Mouse (Mus musculus): ENCODE data around the gene Prap1. TPM values are rescaled to one million over a fixed set of nuclear protein-coding genes. Genes with fewer than 3 reads are reported as not detected.
"Not testable (repeated sequence)": the region's sequence is repeated elsewhere in the genome, so short reads cannot be mapped to it uniquely, and the experiment has no call there.

Prap1 gene
- polyA plus RNA-seq, 1 experiment from 2014 or later, result not detected

DNA sequence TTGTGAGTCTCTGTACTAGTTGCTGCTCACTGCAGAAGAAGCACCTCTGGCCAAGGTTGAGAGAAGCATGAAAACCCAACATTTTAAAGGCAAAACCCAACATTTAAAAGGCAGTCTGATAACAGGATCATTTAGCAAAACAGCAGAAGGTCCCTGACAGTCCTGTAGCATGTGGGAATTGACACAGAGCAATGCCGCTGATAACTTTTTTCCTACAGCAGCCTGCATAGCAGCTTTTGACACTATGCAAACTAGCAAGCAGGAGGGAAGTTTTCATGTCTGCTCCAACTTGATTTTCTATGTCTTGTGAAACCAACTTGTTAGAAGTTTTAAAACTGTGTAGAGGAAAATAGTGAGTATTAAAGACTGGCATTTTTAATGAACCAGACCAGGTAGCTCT, 31.2 kb downstream of the Prap1 start:
- no peak overlapping the region for H3K4me3 ChIP-seq
- H3K36me3 ChIP-seq, result no peaks in the 10 kb centered on the region; the same call in 1 of the 2 replicates
- no peak overlapping the region for H3K9ac ChIP-seq
- no peak overlapping the region for H3K4me2 ChIP-seq
- no peaks in the 10 kb centered on the region for H3K27me3 ChIP-seq
- peaks cover 15% of the 10 kb centered on the region for H3K4me1 ChIP-seq (replicated peaks)
- H3K9me3 ChIP-seq, result no peaks in the 10 kb centered on the region
- no peak overlapping the region for H3K27ac ChIP-seq
- no peak for ATAC-seq (ENCODE audit: low FRiP score)
- 98% methylated on average over 1 of the region's 1 CpGs for WGBS

- WGBS, result 3% methylated on average over 39 of the region's 40 CpGs
- peaks cover 9% of the 10 kb centered on the region; the same call in 1 of the 2 replicates for H3K36me3 ChIP-seq
- peak overlapping the region; percentile 75 for H3K4me3 ChIP-seq
- H3K9me3 ChIP-seq, result no peaks in the 10 kb centered on the region
- no peaks in the 10 kb centered on the region for H3K27me3 ChIP-seq
- peak; percentile 95 for ATAC-seq (ENCODE audit: low FRiP score)
- H3K27ac ChIP-seq, result no peak overlapping the region
- H3K4me1 ChIP-seq (replicated peaks), result peaks cover 15% of the 10 kb centered on the region
- peak overlapping the region; percentile 80 for H3K4me2 ChIP-seq
- H3K9ac ChIP-seq, result peak overlapping the region; percentile 81
Observed at GRCm38 (mm10) chr7:140125278-140126021, 32.3 kb downstream of the Prap1 start.

DNA sequence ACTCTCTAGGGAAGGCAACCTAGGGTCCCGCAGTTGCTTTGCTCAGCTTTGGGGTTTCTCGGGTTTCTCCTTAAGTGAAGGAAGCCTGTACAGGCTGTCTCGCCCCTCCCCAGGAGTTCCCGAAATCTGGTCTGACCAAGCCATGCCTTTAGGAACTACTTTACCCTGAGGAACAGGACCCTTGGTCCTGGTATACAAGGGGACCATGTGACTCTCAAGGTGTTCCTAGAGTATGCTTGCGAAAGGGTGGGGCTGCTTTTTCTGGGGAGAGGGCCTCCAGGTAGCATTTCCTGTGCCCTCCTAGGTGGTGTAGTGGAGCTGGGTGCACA, 32.8 kb downstream of the Prap1 start:
- 14% methylated on average over 5 of the region's 5 CpGs for WGBS
- peak overlapping the region; percentile 80 for H3K4me2 ChIP-seq
- H3K27me3 ChIP-seq, result no peaks in the 10 kb centered on the region
- no peaks in the 10 kb centered on the region for H3K9me3 ChIP-seq
- peak overlapping the region; percentile 81 for H3K9ac ChIP-seq
- no peak overlapping the region for H3K27ac ChIP-seq
- H3K4me1 ChIP-seq (replicated peaks), result peaks cover 15% of the 10 kb centered on the region
- peak overlapping the region; percentile 75 for H3K4me3 ChIP-seq
- peaks cover 10% of the 10 kb centered on the region; the same call in 1 of the 2 replicates for H3K36me3 ChIP-seq
- ATAC-seq (ENCODE audit: low FRiP score), result peak; percentile 25; the same call in 1 of the 2 replicates

GRCm38 (mm10) chr7:140126934-140127333, 33.7 kb downstream of the Prap1 start:
- ATAC-seq (ENCODE audit: low FRiP score), result no peak
- 90% methylated on average over 3 of the region's 3 CpGs for WGBS

DNA sequence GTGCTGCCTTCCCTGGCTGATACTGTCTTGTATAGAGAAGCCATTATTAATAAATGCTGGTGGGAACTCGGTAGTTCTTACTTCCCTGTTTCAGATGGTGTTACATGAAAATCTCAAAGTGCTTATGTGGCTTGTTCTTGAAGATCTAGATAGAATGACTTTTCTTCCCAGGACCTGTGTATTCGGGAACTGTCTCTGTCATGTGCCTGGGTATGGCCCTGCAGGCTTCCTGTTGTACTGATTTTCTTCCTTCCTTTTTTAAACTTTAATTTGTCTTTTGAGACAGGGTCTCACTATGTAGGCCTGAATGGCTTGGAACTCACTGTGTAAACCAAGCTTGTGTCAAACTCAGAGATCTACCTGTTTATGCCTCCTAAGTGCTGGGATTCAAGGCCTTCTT, 34.7 kb downstream of the Prap1 start:
- Histone ChIP-seq H3K9ac (no peak overlapping the region), H3K4me2 (no peak overlapping the region), H3K9me3 (no peaks in the 10 kb centered on the region), H3K27me3 (no peaks in the 10 kb centered on the region), H3K4me3 (no peak overlapping the region), H3K4me1 (replicated peaks) (peaks cover 15% of the 10 kb centered on the region), H3K36me3 (peaks cover 10% of the 10 kb centered on the region; the same call in 1 of the 2 replicates), H3K27ac (no peak overlapping the region)
- ATAC-seq (ENCODE audit: low FRiP score), result no peak
- 90% methylated on average over 2 of the region's 2 CpGs for WGBS

More at GRCm38 (mm10) chr7:140126934-140127333, 33.7 kb downstream of the Prap1 start:
- no peak overlapping the region for H3K27ac ChIP-seq
- H3K9ac ChIP-seq, result no peak overlapping the region
- H3K9me3 ChIP-seq, result no peaks in the 10 kb centered on the region
- H3K4me1 ChIP-seq (replicated peaks), result peaks cover 15% of the 10 kb centered on the region
- no peak overlapping the region for H3K4me3 ChIP-seq
- H3K36me3 ChIP-seq, result peaks cover 10% of the 10 kb centered on the region; the same call in 1 of the 2 replicates
- H3K4me2 ChIP-seq, result 0 out of 2 replicates have a peak overlapping the region, but pooled peaks have one; percentile 1
- H3K27me3 ChIP-seq, result no peaks in the 10 kb centered on the region

- not testable (repeated sequence) for H3K27me3 ChIP-seq; H3K4me3 ChIP-seq; H3K9ac ChIP-seq; H3K4me1 ChIP-seq (replicated peaks); H3K4me2 ChIP-seq; H3K9me3 ChIP-seq; H3K27ac ChIP-seq; ATAC-seq (ENCODE audit: low FRiP score)
- WGBS, result 91% methylated on average over 7 of the region's 7 CpGs
- H3K36me3 ChIP-seq, result peaks cover 10% of the 10 kb centered on the region; the same call in 1 of the 2 replicates
Observed at GRCm38 (mm10) chr7:140132184-140132583, 39.0 kb downstream of the Prap1 start.

- H3K9me3 ChIP-seq; H3K4me1 ChIP-seq (replicated peaks); ATAC-seq (ENCODE audit: low FRiP score); H3K4me3 ChIP-seq; H3K9ac ChIP-seq; H3K27me3 ChIP-seq; H3K4me2 ChIP-seq; H3K27ac ChIP-seq: not testable (repeated sequence)
- H3K36me3 ChIP-seq, result peaks cover 10% of the 10 kb centered on the region; the same call in 1 of the 2 replicates
- 94% methylated on average over 7 of the region's 7 CpGs for WGBS
Observed at GRCm38 (mm10) chr7:140134033-140134432, 40.8 kb downstream of the Prap1 start.

DNA sequence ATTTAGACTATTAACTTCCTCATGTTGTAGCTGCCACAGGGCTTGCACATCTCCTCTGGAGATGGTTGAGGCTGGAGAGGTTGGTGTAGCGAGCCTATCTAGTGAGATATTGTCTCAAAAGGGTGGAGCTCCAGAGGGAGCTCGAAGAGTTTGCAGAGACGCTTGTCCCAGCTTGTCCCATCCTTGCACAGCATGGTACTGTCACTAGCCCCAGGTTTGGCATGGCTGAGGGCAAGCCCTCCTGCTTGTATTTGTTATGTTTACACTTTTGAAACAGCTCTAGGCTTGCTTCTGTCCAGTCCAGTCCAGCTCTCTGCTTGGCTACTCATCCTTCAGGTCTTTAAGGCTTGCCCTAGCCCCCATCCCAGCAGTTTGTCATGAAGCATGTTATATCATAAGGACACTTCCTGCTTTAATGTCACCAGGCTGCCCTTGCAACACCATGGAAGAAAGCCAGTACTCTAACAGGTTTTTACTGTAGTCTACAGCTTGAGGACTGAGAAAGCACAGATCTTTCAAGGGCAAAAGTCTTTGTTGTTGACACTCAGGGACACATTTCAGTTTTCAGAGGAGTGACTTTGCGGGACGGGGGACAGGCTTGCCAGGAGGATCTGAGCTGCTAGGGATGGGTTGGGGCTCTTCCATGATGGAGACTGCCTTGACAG, 42.0 kb downstream of the Prap1 start:
- H3K4me3 ChIP-seq, result no peak overlapping the region

DNA sequence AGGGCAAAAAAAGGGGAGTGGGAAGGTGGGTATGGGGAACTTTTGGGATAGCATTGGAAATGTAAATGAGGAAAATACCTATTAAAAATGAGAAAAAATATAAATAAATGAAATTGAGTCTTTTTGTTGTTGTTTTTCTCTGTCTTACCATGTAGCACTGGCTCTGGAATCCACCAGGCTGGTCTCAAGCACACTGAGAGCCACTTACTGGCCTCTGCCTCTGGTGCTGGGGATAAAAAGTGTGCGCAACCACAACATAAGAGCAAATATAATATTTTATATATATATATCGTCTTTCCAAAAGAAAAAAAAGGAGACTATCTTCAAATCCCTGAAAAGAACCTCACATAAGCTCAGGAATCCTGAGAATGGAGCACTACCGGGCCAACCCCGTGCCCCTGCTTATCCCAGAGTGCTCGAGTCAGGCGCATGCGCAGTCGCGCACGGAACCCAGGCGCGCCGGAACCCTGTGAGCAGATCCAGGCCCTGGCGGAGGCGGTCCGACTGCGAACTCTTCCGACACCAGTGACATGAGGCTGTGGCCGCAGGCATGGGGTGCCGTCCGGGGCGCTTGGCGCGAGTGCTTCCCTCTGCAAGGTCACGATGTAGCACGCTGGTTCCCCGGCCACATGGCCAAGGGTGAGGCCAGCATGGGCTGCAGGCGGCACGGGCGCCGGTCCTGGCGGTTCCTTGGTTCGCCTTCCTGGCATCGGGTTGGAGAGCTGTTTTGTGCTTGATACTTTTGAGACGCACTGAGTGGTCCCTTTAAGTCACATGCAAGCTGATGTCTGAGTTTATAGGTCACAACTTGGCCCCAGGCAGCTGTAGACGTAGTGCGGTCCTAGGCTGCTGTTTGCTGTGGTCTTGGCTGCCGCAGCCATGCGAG, 44.2 kb downstream of the Prap1 start, which contains the start of gene Mtg1:
Gene Mtg1 (plus strand): TSS at position 430 of the 886 bp plus-strand sequence.
- Histone ChIP-seq H3K9me3 (no peaks in the 10 kb centered on the region), H3K9ac (peak within 1 kb of the TSS; percentile 87), H3K4me1 (replicated peaks) (peaks cover 10% of the 10 kb centered on the region), H3K4me3 (peak within 1 kb of the TSS; percentile 78), H3K27me3 (no peaks in the 10 kb centered on the region), H3K36me3 (no peaks in the 10 kb centered on the region; the same call in 1 of the 2 replicates), H3K27ac (peak within 1 kb of the TSS; percentile 88), H3K4me2 (peak within 1 kb of the TSS; percentile 79)
- peak; percentile 98 for ATAC-seq (ENCODE audit: low FRiP score)
- 1% methylated on average over 39 of the region's 39 CpGs for WGBS

More for the DNA sequence above, 42.0 kb downstream of the Prap1 start:
- Histone ChIP-seq H3K36me3 (peaks cover 3% of the 10 kb centered on the region; the same call in 1 of the 2 replicates), H3K9me3 (no peaks in the 10 kb centered on the region), H3K4me2 (no peak overlapping the region), H3K27me3 (no peaks in the 10 kb centered on the region), H3K27ac (no peak overlapping the region), H3K9ac (no peak overlapping the region), H3K4me1 (replicated peaks) (peaks cover 10% of the 10 kb centered on the region)
- no peak for ATAC-seq (ENCODE audit: low FRiP score)
- WGBS, result 94% methylated on average over 5 of the region's 5 CpGs

- WGBS, result 1% methylated on average over 8 of the region's 8 CpGs
- Histone ChIP-seq H3K4me2 (peak overlapping the region; percentile 79), H3K4me1 (replicated peaks) (peaks cover 10% of the 10 kb centered on the region), H3K4me3 (peak overlapping the region; percentile 78), H3K9ac (peak overlapping the region; percentile 87), H3K27me3 (no peaks in the 10 kb centered on the region), H3K36me3 (no peaks in the 10 kb centered on the region; the same call in 1 of the 2 replicates), H3K9me3 (no peaks in the 10 kb centered on the region), H3K27ac (peak overlapping the region; percentile 88)
- ATAC-seq (ENCODE audit: low FRiP score), result no peak
Observed at GRCm38 (mm10) chr7:140138021-140138310, 44.8 kb downstream of the Prap1 start.

GRCm38 (mm10) chr7:140141350-140141749, 48.2 kb downstream of the Prap1 start:
- Histone ChIP-seq H3K9me3 (no peaks in the 10 kb centered on the region), H3K4me2 (no peak overlapping the region), H3K9ac (no peak overlapping the region), H3K4me3 (no peak overlapping the region), H3K36me3 (peaks cover 10% of the 10 kb centered on the region), H3K4me1 (replicated peaks) (peaks cover 10% of the 10 kb centered on the region), H3K27me3 (no peaks in the 10 kb centered on the region), H3K27ac (no peak overlapping the region)
- ATAC-seq (ENCODE audit: low FRiP score), result no peak
- 7% methylated on average over 14 of the region's 14 CpGs for WGBS

- ATAC-seq (ENCODE audit: low FRiP score), result no peak
- WGBS, result 88% methylated on average over 4 of the region's 4 CpGs
- H3K36me3 ChIP-seq, result peaks cover 17% of the 10 kb centered on the region
- H3K27ac ChIP-seq, result no peak overlapping the region
- H3K4me1 ChIP-seq (replicated peaks), result no peaks in the 10 kb centered on the region
- no peak overlapping the region for H3K9ac ChIP-seq
- no peak overlapping the region for H3K4me3 ChIP-seq
- H3K9me3 ChIP-seq, result no peaks in the 10 kb centered on the region
- no peak overlapping the region for H3K4me2 ChIP-seq
- no peaks in the 10 kb centered on the region for H3K27me3 ChIP-seq
Observed at GRCm38 (mm10) chr7:140144550-140144949, 51.4 kb downstream of the Prap1 start.

Data from hindbrain, embryonic 13.5 days (tissue).